Mouse (Mus musculus) kidney, adult 10 weeks (tissue): ENCODE measurements around the gene Gtf2ird2. TPM values are rescaled to one million over a fixed set of nuclear protein-coding genes. Genes with fewer than 3 reads are reported as not detected.

Experiments used
- polyA plus RNA-seq: library from polyadenylated mRNA; stranded (reverse); fragments of 350-450 nt; fragmentation: Illumina TruSeq; extraction: RNeasy Lipid Tissue Mini Kit (QIAGEN cat#74804); gene quantifications from one replicate; pipeline ENCODE4 v1.2.3, GENCODE M21; 2014; ENCODE audit warnings: low read depth, low replicate concordance

The Gtf2ird2 gene
- 2.3 TPM for polyA plus RNA-seq

GRCm38 (mm10) chr5:134183880-134184808 lies at the start of gene Gtf2ird2:
Gtf2ird2 (plus strand) TSS chr5:134184019.

GRCm38 (mm10) chr5:134176169-134176881 lies 7.5 kb upstream of the Gtf2ird2 start, which contains the start of gene Rcc1l:
Rcc1l (minus strand) TSS chr5:134176774.

DNA sequence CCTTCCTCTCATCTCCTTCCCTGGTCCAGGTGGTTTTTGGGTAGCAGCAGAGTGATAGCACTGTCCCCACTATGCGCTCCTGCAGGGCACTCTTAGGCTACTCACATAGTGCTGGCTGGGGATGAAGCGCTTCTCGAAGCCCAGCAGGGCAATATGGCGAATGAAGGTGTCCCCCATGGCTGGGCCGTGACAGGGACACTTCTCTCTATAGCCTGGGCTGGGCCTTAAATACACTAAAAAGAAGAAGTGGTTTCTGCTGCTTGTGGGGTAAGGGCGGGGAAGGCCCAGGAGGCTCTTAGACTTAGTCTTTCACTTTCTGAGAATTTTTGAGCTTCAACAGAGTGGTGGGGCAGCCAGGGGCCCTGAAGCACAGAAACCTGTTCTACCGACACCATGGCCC lies 45.6 kb downstream of the Gtf2ird2 start, which contains the start of gene Ncf1:
Ncf1 (minus strand) TSS at position 235 of the 400 bp plus-strand sequence.

Other genes starting within 250 kb of the Gtf2ird2 start
- gene Castor2, start 84.3 kb upstream of the Gtf2ird2 start, polyA plus RNA-seq, result 10.7 TPM
- gene Rcc1l, start 7.2 kb upstream of the Gtf2ird2 start, polyA plus RNA-seq, result 2.0 TPM
- gene Ncf1, start 45.6 kb downstream of the Gtf2ird2 start, polyA plus RNA-seq, result 0.57 TPM
- 66.4 TPM for gene Gtf2i, start 130.7 kb downstream of the Gtf2ird2 start, polyA plus RNA-seq